Mouse (Mus musculus) gastrocnemius, postnatal 14 days (tissue): Measurements from ENCODE around the gene Snd1. TPM values are rescaled to one million over a fixed set of nuclear protein-coding genes. Genes with fewer than 3 reads are reported as not detected.
A peak's percentile ranks its signal among the peaks of the same experiment; 100 is the strongest.

Experiments used
- DNase-seq: peaks from one replicate; pipeline ENCODE4 v3.0.0; 2021; ENCODE audit warnings: mixed read lengths
- intact Hi-C: fragments of 180-260 bp; cut with DNase I; formaldehyde crosslinking; loops from one replicate; pipeline ENCODE4 v1.15.1; 2025; ENCODE audit warnings: low total_unique reads
- long read RNA-seq, 2 experiments: library from polyadenylated mRNA; stranded (forward); transcript quantifications; one replicate each; pipeline ENCODE4 v2.0.0; 2021
- total RNA-seq, 2 experiments: library from RNA; stranded (reverse); gene quantifications; 2 replicates each; pipeline ENCODE4 v1.2.3; 2021

Gene Snd1
- 10 to 100 TPM; 43.4 to 51.3 TPM for total RNA-seq
- long read RNA-seq, experiment 1, transcript Snd1-201 (24 exons, 3,482 nt): major isoform, 19 of 23 reads
- long read RNA-seq, experiment 1, partial matches to known transcripts: 3 of 23 reads
- long read RNA-seq, experiment 1, other reads (novel, unspliced or antisense): 1 of 23 reads
- long read RNA-seq, experiment 2, transcript Snd1-201 (24 exons, 3,482 nt): major isoform, 43 of 55 reads
- long read RNA-seq, experiment 2, partial matches to known transcripts: 8 of 55 reads
- long read RNA-seq, experiment 2, other reads (novel, unspliced or antisense): 4 of 55 reads

DNA sequence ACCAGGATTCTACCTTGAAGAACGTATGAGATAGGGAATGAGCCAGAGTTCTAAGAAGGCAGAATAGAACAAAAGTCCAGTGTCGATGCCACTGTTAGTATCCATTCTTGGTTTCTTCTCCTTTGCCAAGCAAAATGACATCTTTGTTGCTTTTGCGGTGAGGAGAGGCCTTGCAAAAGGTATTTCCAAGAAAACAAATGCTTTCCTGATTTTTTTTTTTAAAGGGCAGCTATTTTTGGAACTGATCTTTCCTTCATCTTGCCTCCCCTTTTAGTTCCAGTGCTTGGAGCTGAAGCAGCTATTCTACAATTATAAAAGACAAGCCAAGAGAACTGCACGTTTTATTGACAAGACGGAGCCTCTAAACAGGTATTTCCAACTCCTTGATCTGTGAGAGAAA, at the start of gene Snd1:
Gene Snd1 (plus strand): TSS at position 301 of the 400 bp plus-strand sequence.
- intact Hi-C loops: loop anchor here (5.0 to 10.0 kb wide), 2 partner anchors 53 to 210 kb away; partner anchors contain the start of gene Arf5
- DNase-seq: no peak

DNA sequence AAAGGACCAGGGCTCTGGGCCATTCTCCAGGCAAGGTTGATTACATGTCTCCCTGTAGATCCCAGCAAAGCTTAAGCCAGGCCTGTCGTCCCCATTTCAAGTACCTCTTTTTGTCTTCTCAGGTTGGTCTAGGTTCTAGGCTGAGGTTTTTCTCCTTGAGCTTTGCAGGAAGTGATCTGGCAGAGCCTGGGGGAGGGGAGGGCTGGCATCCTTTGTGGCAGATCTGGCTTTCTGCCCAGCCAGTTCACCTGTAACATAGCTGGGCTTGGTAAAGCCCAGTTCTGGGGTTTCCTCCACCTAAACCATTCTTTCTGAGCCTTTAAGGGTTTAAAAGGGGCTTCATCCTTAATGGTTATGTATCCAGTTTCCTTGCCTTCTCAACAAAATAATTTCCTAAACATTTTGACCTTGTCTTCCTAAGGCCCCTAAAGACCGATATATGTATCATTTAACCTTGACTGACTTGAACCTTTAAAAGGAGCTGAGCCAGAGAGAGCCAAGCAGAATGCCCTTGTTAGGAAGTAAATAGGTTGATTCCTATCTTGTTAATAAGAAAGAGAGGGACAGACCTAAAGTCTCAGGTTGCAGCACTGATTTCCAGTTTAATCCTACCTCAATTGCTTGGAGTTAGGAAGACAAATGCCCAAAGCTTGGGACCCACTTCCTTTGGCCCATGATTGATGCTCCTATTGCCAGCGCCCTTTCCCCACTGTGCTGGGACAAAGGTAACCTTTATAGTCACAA, 47.7 kb upstream of the Snd1 start, which contains the start of gene Fscn3:
Gene Fscn3 (plus strand): TSS at position 694 of the 744 bp plus-strand sequence.
- intact Hi-C loops: no loop called here
- no peak for DNase-seq

DNA sequence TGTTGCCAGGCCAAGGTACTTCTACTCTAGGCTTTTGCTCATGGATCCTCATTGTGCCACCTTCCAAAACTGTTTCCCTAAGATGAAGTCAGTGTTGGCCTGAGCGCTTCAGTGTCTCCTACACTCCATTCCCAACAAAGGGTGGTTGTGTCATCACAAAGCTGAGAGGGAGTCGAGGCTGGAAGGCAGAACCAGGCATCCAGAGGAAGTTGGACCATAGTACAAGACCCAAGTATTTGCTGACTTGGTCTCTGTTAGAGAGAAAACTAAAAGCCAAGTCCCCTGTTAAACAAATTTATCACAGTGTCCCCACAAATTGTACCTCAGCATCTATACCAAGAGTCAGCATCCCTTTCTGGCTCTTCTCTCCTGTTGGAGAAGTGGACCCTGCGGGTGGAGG, 46.6 kb upstream of the Snd1 start, which contains the start of gene Gcc1:
Gene Gcc1 (minus strand): TSS at position 101 of the 400 bp plus-strand sequence.
- intact Hi-C loops: no loop called here

DNA sequence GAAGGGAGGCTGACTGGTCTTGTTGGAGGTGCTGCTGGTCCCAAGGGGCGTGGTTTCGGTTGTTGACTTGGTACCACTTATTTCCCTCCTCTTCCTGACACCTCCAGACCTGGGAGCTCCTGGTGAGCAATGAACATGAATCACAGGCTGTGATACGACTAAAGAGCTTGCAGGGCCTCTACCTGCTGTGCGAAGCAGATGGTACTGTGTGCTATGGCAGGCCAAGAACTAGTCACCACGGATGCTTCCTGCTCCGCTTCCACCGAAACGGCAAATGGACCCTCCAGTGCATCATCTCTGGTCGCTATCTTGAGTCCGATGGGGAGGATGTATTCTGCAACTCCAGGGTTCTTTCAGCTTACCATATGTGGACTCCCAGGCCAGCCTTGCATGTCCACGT, 45.1 kb upstream of the Snd1 start:
- no peak for DNase-seq
- intact Hi-C loops: no loop called here

More for the DNA sequence above, 46.6 kb upstream of the Snd1 start, which contains the start of gene Gcc1:
- DNase-seq: no peak

DNA sequence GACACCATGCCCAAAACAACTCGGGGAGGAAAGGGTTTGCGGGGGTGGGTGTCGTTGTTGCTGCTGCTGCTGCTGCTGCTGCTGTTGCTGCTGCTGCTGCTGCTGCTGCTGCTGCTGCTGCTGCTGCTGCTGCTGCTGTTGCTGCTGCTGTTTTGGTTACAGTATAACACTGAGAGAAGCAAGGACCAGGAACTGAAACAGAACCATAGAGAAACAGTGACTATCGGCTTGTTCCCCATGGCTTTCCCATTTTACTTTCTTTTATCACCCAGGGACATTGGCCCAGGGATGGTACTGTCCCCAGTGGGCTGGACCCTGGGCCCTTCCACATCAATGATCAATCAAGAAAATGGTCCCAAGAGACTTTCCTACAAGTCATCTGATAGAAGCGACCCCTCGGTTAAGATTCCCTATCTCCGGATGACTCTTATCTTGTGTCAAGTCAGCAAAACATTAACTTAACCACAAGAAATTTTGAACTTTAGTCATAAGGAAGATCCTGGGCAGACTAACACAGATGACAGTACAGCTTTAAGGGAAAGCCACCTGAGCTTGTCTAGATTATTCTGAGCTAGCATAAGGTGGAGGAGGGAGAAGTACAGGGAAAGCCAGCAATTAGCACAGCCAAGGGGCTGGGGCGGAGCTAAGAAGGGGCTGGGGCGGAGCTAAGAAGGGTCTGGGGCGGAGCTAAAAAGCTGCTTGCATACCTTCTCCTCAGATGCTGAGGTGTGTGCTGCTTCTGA, 44.0 kb upstream of the Snd1 start:
- intact Hi-C loops: no loop called here
- no peak for DNase-seq

DNA sequence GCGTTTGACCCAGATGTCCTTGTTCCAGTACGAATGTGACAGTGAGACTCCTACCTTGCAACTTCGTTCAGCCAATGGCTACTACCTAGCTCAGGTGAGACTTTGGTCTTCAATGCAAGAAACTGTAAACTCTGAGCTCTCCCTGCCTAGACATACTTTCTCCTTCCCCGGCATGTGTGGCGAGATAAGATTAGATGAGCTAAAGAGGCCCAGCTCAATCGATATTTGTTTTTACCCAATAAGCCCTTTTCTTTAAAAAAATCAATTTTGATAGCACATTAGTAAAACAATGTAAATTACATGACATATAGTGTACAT, 43.4 kb upstream of the Snd1 start:
- intact Hi-C loops: no loop called here
- no peak for DNase-seq

DNA sequence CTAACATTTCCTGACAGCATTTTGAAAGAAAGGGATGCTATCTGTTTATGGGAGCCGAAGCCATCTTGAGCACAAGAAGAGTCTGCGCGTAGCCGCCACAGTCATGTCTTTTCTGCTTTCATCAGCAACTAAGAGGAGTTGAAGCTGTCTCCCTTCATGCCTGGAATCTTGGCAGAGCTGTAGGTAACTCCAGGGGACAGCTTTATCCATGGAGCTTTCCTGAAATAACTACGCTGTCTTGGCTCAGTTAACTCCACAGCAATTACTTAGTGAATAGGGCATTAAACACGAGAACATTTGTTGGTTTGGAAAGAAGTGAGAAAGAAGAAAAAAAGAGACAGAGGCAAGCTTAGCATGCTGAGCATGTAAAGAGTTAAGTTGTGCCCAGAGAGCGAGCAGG, 27.0 kb upstream of the Snd1 start:
- intact Hi-C loops: no loop called here

DNA sequence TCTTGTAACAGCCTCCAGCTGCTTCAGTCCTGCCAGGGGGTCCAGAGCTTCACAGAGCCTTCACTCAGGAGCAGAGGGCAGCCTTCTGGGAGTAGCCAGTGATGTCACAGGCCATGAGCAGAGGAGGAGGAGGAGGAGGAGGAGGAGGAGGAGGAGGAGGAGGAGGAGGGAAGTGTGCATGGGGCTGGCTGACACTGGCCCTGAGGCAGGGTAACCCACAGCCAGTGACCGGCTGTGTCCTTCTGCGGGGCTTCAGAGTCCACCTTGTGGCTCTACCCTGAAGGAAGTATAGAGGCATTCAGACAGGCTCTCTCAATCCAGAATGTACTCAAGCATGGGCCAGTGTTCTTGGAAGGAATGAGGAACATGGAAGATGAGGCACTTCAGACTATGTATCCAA, 25.7 kb upstream of the Snd1 start, which contains the start of gene Pax4:
Gene Pax4 (minus strand): TSS at position 101 of the 400 bp plus-strand sequence.
- no peak for DNase-seq

More for the DNA sequence above, 27.0 kb upstream of the Snd1 start:
- no peak for DNase-seq

DNA sequence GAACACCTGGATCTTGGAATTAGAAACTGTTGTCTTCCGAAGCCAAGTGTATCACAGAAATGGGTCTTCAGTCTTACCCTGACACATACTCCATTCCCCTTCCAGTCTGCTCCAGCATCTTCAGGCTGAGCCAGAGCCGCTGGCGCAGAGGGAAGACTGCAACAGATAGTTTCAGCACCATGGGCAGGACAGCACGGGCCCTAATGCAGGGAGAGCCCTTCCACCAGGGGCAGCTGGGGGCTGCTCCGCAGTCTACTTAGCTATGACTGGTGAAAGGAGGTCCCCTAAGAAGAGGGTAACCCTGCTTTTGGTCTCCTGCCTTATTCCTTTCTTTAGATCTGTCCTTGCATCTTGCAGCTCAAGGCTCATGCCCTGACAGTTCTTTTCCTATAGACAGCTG, 24.5 kb upstream of the Snd1 start:
- intact Hi-C loops: no loop called here
- DNase-seq: no peak

More for the DNA sequence above, 25.7 kb upstream of the Snd1 start, which contains the start of gene Pax4:
- intact Hi-C loops: no loop called here

DNA sequence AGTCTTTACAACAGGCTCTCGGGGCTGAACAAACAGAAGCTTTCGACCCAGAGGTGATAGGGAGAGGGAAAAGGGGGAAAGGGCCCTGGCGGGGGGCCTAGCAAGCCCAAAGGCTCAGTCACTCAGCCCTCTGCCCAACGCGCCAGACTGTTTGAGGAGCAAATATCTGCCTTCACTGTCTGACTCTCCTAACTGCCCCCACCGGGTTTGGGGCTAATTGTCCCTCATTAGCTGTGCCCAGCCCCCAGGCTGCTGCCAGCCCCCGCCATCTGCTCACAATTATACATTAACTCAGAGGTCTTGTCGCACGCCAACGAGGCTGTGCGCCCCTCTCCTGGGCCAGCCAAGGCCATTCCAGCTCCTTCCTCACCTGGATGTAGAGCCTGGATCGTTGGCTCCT, 24.0 kb upstream of the Snd1 start:
- no peak for DNase-seq
- intact Hi-C loops: no loop called here

DNA sequence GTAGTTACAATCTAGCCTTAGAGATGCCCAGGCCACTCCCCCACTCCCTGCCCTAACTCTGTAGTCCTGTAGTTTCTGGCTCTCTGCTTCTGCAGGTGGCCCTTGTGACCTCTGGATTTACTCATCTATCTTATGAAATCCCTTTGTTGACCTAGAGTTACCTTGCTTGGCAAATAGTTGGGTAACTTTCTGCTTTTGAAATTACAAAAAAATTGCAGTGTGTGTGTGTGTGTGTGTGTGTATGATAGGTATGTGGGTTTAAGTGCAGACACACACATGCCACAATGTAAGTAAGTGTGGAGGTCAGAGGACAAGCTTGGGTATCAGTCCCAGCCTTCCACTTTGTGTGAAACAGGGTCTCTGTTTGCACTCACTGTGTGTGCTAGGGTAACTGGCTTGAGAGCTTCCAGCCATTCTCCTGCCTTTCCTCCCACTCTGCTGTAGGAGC, 15.7 kb upstream of the Snd1 start:
- intact Hi-C loops: no loop called here
- DNase-seq: no peak

DNA sequence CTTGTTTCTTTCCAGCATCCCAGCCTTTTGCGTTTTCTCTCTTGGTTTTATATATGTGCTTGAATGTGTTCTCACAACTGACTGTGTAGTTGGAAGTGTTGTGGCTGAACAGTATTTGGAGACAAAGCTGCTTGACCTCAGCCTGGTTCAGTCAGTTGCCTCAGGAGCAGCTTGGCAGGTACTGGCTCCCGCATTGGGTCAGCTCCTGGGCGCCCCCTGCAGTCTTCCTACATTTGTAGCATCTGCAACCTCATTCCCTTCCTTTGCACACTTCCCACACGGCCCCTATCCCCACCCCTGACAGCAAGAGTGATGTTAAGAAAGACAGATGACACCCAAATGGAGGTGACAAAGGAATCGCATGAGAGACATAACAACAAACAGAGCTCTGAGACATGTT, 14.4 kb upstream of the Snd1 start:
- peak; percentile 67 for DNase-seq
- intact Hi-C loops: no loop called here

DNA sequence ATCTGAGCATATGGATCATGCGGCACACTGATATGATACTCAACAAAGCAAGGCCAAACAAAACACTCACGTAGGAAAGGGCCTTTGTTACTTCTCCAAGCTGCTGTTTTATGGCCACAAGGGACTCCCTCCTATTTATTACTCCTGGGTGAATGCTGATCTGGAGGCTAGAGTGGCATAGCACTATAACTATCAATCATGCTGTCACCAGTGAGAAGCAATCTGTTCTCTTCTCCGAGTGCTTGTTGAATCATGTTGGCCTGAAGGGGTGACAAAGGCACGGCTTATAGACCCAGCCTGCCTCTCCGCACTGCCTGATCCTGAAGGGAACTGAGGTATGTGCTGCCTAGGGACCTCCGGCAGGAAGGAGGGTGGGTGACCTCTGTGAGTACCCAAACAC, 10.3 kb upstream of the Snd1 start:
- no peak for DNase-seq
- intact Hi-C loops: no loop called here

DNA sequence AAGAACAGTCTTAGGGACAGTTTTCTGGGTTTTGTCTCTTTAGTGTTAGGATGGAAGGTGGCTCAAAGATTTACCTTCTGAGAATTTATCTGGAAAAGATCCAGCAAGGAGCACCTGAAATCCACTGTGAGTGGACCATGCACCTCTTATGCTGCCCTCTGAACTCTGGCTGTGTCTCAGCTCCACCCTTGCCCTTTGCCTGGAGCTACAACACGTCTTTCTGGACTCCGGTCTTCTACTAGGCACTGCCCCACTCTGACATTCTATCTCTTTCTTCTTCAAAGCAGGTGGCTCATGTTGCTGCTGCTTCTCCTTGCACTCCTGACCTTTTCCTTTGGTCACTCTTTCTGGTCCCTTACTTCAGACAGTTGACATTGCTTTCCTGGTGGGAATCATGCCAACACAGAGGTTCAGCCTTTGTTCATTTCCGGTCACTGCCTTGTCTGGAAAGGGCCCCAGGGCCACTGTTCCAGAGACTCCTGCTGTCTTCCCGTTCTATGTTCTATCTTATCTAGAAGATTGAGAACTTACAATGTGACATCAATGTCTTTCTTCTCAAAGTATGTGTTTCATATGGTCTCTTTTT, 4.8 kb upstream of the Snd1 start:
- no peak for DNase-seq
- intact Hi-C loops: loop anchor here (10.0 kb wide), 1 partner anchor 205 kb away; no protein-coding TSS in a partner anchor

DNA sequence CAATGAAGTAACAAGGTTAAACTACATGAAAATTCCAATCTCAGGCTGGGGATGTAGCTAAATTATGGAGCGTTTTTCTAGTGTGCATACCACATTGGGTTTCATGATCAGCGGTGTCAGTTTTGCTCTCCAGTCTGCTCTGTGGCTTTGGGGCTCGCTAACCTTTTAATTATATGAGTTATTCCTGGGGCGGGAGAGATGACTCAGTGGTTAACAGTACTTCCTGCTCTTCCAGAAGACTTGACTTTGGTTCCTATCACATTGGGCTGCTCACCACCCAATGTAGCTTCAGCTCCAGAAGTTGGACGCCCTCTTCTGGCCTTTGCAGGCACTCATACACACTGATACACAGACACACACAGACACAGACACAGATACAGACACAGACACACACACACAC, 4.3 kb upstream of the Snd1 start:
- intact Hi-C loops: loop anchor here (10.0 kb wide), 1 partner anchor 206 kb away; no protein-coding TSS in a partner anchor

DNA sequence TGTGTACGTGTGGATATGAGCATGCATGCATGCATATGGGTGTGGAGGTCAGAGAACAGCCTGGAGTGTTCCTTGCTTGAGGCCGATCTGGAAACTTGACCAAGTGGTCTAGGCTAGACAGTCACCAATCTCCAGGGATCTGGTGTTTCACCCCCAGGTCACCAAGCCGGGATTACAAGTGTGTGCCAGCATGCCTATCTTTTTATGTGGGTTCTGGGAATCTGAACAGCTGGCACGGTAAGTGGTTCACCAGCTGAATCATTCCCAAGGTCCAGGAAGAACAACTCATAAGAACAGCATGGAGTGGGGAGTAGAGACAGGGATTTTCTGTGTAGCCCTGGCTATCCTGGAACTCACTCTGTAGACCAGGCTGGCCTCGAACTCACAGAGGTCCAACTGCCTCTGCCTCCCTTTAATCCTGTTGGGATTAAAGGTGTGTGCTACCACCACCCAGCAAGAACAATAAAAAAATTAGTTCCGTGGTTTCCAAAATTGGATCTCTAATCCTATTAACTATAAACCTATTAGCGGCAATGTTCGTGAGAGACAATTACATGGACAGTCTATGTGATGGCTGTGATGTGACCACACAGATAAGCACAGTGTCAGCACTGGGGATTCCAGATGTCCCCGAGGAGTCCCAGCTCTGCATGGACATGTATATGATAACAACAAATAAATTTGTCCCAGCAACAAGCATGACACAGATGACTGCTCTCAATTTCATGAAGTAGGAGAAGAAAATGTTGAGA, 3.5 kb upstream of the Snd1 start:
- intact Hi-C loops: loop anchor here (10.0 kb wide), 1 partner anchor 207 kb away; no protein-coding TSS in a partner anchor
- no peak for DNase-seq

More for the DNA sequence above, 4.3 kb upstream of the Snd1 start:
- no peak for DNase-seq

DNA sequence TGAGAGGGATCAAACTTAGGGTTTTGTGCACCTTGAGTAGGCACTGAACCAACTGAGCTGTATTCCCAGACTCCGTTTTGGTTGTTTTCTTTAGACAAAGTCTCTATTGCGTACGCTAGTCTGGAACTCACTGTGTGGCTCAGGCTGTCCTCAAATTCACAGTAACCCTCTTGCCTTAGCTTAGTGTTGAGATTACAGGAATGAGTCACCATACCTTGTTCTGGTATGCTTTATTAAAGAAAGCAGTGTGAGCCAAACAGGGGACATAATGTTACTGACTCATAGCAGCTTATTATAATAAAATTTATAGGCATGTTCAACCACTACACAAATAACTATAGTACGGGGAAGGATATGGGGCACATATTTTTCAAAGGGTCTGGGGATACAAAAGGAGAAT, 728 bp upstream of the Snd1 start:
- DNase-seq: no peak
- intact Hi-C loops: loop anchor here (10.0 kb wide), 1 partner anchor 209 kb away; no protein-coding TSS in a partner anchor

DNA sequence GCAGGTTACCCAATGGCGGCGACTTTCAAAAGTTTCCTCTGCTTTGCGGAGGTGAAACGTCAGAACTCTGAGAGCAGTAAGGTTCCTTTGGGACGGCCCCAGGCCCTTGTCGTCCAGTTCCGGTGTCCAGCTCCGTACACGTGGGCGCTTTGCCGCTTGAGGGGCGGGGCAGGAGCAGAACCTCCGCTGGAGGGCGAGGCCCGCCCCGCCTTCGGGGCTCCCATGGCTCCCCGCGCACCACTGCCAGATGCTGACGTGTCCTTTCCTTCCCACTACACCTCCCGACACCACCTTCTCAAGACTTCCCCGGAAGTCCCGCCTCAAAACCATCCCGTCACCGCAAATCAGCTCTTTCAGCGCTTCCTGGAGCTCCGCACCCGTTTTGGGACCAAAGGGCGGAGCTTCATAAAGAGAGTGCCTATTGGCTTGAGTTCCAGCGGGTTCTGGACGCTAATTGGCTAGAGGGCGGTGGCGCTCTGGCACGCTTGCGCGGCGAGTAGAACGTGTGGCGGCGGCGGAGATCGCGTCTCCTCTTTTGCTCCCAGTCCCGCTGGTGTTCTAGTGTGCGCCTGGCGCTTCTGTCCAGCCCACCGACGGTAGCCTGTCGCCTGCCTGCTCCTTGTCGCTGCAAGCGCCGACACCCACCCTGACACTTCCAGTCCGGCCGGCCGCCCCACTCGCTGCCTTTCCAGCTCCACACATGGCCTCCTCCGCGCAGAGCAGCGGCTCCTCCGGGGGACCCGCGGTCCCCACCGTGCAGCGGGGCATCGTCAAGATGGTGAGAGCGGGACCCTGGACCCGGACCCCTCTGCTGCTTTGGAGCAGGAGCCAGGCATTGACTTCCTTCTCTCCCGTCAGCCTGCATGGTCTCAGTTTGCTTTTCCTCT, 5.2 kb downstream of the Snd1 start:
- DNase-seq: peak; percentile 99
- intact Hi-C loops: loop anchor here (5.0 to 10.0 kb wide), 2 partner anchors 58 to 215 kb away; partner anchors contain the start of gene Arf5
